ENCODE assay signal across 7 mouse cellular contexts in genomic region chr7:133884759-133885431, GRCm38 (mm10).
DNase-seq lines count a peak whose midpoint lies in the region; ATAC-seq and TF ChIP-seq lines count a peak whose summit lies in the region.
"Not testable (repeated sequence)": the region's sequence is repeated elsewhere in the genome, so short reads cannot be mapped to it uniquely, and the experiment has no call there.

No protein-coding gene starts in this region.

- not testable (repeated sequence) for H3K4me1 ChIP-seq in embryonic facial prominence, embryonic 14.5 days (ENCODE audit: control insufficient read depth, insufficient read depth, low read length); limb, embryonic 12.5 days (replicated peaks); limb, embryonic 15.5 days; lung, embryonic 14.5 days (ENCODE audit: insufficient read depth); lung, postnatal 0 days (ENCODE audit: insufficient read depth, low read depth, low read length); stomach, postnatal 0 days (replicated peaks; ENCODE audit: control insufficient read depth, insufficient read depth)

- H3K4me2 ChIP-seq in embryonic facial prominence, embryonic 14.5 days (ENCODE audit: low read depth, low read length); limb, embryonic 12.5 days; limb, embryonic 15.5 days; lung, embryonic 14.5 days; lung, postnatal 0 days (replicated peaks; ENCODE audit: low read depth, low read length); stomach, postnatal 0 days (replicated peaks; ENCODE audit: low read depth): not testable (repeated sequence)

- not testable (repeated sequence) for H3K4me3 ChIP-seq in embryonic facial prominence, embryonic 14.5 days (ENCODE audit: low read depth, low read length); limb, embryonic 12.5 days (replicated peaks); limb, embryonic 15.5 days; lung, embryonic 14.5 days (ENCODE audit: low read depth, low read length); lung, postnatal 0 days (ENCODE audit: low read depth, low read length); stomach, postnatal 0 days (ENCODE audit: low read depth, low read length)

- H3K27me3 ChIP-seq in embryonic facial prominence, embryonic 14.5 days (replicated peaks; ENCODE audit: control insufficient read depth, insufficient read depth, low read length); limb, embryonic 12.5 days; limb, embryonic 15.5 days; lung, embryonic 14.5 days (ENCODE audit: insufficient read depth, low read length); lung, postnatal 0 days (replicated peaks; ENCODE audit: insufficient read depth, low read length); stomach, postnatal 0 days (ENCODE audit: control insufficient read depth, insufficient read depth, low read length): not testable (repeated sequence)

- not testable (repeated sequence) for DNase-seq in embryonic facial prominence, embryonic 14.5 days (ENCODE audit: low spot score)
- peak; percentile 30 for DNase-seq in lung, embryonic 14.5 days
- peak; percentile 51 for DNase-seq in lung, postnatal 0 days (ENCODE audit: low spot score)
- DNase-seq in lung, postnatal 25 days (ENCODE audit: low spot score) = peak; percentile 69
- peak; percentile 7 for DNase-seq in stomach, postnatal 0 days (ENCODE audit: low spot score)

- not testable (repeated sequence) for TF ChIP-seq CTCF in lung, embryonic 14.5 days (IDR thresholded peaks at IDR 0.05; ENCODE audit: low read depth); lung, postnatal 0 days (IDR thresholded peaks at IDR 0.05); stomach, postnatal 0 days (IDR thresholded peaks at IDR 0.05; ENCODE audit: low read depth)

- H3K27ac ChIP-seq in embryonic facial prominence, embryonic 14.5 days (replicated peaks; ENCODE audit: low read depth, low read length); lung, embryonic 14.5 days (ENCODE audit: low read depth); lung, postnatal 0 days (ENCODE audit: low read length); stomach, postnatal 0 days (replicated peaks): not testable (repeated sequence)
- H3K27ac ChIP-seq in limb, embryonic 12.5 days = 0 out of 2 replicates have a peak overlapping the region, but pooled peaks have one; percentile 45
- H3K27ac ChIP-seq in limb, embryonic 15.5 days = peak overlapping the region; percentile 8; the same call in 1 of the 2 replicates

- not testable (repeated sequence) for H3K9ac ChIP-seq in embryonic facial prominence, embryonic 14.5 days (ENCODE audit: low read depth, low read length); limb, embryonic 12.5 days (replicated peaks); limb, embryonic 15.5 days; lung, embryonic 14.5 days; lung, postnatal 0 days (replicated peaks; ENCODE audit: low read depth); stomach, postnatal 0 days (ENCODE audit: low read length)

- ATAC-seq in embryonic facial prominence, embryonic 14.5 days (ENCODE audit: low read depth) = peak; percentile 60; the same call in 1 of the 2 replicates
- peak; percentile 66 for ATAC-seq in limb, embryonic 12.5 days (ENCODE audit: insufficient number of reproducible peaks, insufficient read depth, low FRiP score, low TSS enrichment, low read depth)
- peak; percentile 76; the same call in 1 of the 2 replicates for ATAC-seq in limb, embryonic 15.5 days (ENCODE audit: insufficient number of reproducible peaks, low FRiP score, low TSS enrichment, low read depth)
- ATAC-seq in lung, embryonic 14.5 days (ENCODE audit: insufficient read depth) = peak; percentile 78
- ATAC-seq in lung, postnatal 0 days = peak; percentile 95
- ATAC-seq in stomach, postnatal 0 days (ENCODE audit: low FRiP score, low TSS enrichment) = not testable (repeated sequence)

- 65% methylated on average over 5 of the region's 9 CpGs for WGBS in embryonic facial prominence, embryonic 14.5 days
- 64% methylated on average over 5 of the region's 9 CpGs for WGBS in limb, embryonic 12.5 days
- WGBS in limb, embryonic 15.5 days = 43% methylated on average over 5 of the region's 9 CpGs
- 47% methylated on average over 5 of the region's 9 CpGs for whole genome bisulfite sequencing in lung, embryonic 14.5 days
- WGBS in lung, postnatal 0 days = 49% methylated on average over 5 of the region's 9 CpGs
- WGBS in stomach, postnatal 0 days = 61% methylated on average over 5 of the region's 9 CpGs

- TF ChIP-seq EP300 in lung, postnatal 0 days (IDR thresholded peaks at IDR 0.05); stomach, postnatal 0 days (optimal IDR thresholded peaks at IDR 0.05): not testable (repeated sequence)

- H3K9me3 ChIP-seq in embryonic facial prominence, embryonic 14.5 days (ENCODE audit: control insufficient read depth, low read length); limb, embryonic 12.5 days; limb, embryonic 15.5 days; lung, embryonic 14.5 days (ENCODE audit: low read depth, low read length); lung, postnatal 0 days (ENCODE audit: low read length); stomach, postnatal 0 days (ENCODE audit: control insufficient read depth, low read length): not testable (repeated sequence)

- H3K36me3 ChIP-seq in embryonic facial prominence, embryonic 14.5 days (ENCODE audit: control insufficient read depth, insufficient read depth, low read length); limb, embryonic 12.5 days; limb, embryonic 15.5 days; lung, postnatal 0 days (ENCODE audit: insufficient read depth, low read length); stomach, postnatal 0 days (ENCODE audit: control insufficient read depth, insufficient read depth, low read length): not testable (repeated sequence)
- peaks cover 16% of the 10 kb centered on the region; the same call in 1 of the 2 replicates for H3K36me3 ChIP-seq in lung, embryonic 14.5 days (ENCODE audit: insufficient read depth)
